Mouse (Mus musculus): Measurements from ENCODE around the gene Hoxb9. TPM values are rescaled to one million over a fixed set of nuclear protein-coding genes. Genes with fewer than 3 reads are reported as not detected.

The Hoxb9 gene
- polyA plus RNA-seq, 1 experiment from 2014 or later = 1.2 TPM

DNA sequence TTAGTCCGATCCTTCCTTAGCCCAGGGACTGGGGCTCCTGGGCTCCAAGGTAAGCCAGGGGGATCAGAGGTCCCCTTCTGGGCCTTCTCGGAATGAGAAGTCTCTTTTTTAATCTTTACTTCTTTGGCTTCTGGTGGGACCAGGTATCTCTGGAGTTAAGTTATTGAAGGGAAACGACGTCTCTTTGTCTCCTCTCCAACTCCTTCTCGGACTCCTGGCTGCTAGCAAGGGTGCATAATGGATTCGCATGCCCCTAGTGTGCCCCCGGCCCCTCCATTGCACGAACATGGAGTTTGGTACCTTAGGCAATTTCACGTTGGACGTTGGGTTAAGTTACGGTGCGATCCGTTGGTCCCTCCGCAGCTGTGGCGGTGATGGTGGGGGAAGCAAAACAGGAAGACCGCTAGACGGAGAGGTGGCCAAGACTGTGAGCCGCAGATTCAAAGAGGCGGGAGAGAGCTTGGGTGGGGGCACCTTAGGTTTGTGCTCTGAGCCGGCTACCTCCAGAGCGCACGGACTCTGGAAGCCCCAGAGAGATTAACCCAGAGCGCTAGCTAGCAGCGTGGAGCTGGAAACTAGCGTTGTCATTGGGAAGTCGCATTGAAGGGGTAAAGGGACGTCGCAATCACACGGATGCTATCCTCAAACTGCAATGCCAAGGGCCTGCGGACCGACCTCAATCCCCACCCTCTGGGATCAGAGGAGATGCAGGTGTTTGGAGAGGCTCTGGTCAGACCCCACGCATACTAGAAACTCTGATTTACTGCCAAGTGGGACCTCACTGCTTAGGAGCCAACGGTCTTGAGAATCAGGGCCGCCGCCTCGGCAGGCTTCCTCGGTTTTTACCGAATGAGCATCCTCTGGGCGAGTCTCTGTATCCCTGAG is 15.9 kb upstream of the Hoxb9 start:
- Histone ChIP-seq H3K9ac (ENCODE audit: low read depth, low read length) (no peak overlapping the region), H3K4me1 (ENCODE audit: control insufficient read depth, insufficient read depth, low read length) (peaks cover 3% of the 10 kb centered on the region), H3K4me3 (ENCODE audit: low read length) (peak overlapping the region; percentile 15; the same call in 1 of the 2 replicates), H3K9me3 (ENCODE audit: control insufficient read depth, low read length) (no peaks in the 10 kb centered on the region), H3K27me3 (replicated peaks; ENCODE audit: control insufficient read depth, insufficient read depth, low read length) (peaks cover 86% of the 10 kb centered on the region), H3K36me3 (ENCODE audit: control insufficient read depth, insufficient read depth, low read length) (no peaks in the 10 kb centered on the region), H3K4me2 (ENCODE audit: low read depth, low read length) (0 out of 2 replicates have a peak overlapping the region, but pooled peaks have one; percentile 13), H3K27ac (ENCODE audit: low read length) (no peak overlapping the region)
- ATAC-seq = no peak
- WGBS = 3% methylated on average over 39 of the region's 39 CpGs

DNA sequence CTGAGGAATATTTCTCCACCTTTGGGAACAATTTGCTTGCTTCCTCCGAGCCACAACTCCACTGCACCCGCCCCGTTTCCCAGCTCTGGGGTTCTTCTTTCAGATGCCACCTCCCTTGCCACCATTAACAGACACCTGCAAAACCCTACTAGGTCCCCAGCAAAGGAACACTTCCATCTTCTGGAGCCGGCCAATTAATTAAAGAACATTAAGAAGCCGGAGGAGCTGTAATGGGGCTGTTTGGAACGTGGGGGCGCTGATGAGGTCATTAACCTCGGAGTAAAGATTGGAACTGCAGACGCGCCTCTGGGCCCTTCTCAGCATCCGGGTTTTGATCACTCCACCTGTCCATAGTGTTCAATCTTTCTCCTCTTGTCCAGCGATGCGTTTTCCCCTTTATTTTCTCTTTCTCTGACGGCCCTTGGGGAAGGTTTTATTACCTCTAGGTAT is 15.2 kb upstream of the Hoxb9 start:
- Histone ChIP-seq H3K4me3 (ENCODE audit: low read length) (no peak overlapping the region), H3K9me3 (ENCODE audit: control insufficient read depth, low read length) (no peaks in the 10 kb centered on the region), H3K4me1 (ENCODE audit: control insufficient read depth, insufficient read depth, low read length) (peaks cover 3% of the 10 kb centered on the region), H3K27me3 (replicated peaks; ENCODE audit: control insufficient read depth, insufficient read depth, low read length) (peaks cover 86% of the 10 kb centered on the region), H3K4me2 (ENCODE audit: low read depth, low read length) (no peak overlapping the region), H3K36me3 (ENCODE audit: control insufficient read depth, insufficient read depth, low read length) (no peaks in the 10 kb centered on the region), H3K27ac (ENCODE audit: low read length) (no peak overlapping the region), H3K9ac (ENCODE audit: low read depth, low read length) (no peak overlapping the region)
- 3% methylated on average over 14 of the region's 14 CpGs for WGBS
- ATAC-seq = no peak

DNA sequence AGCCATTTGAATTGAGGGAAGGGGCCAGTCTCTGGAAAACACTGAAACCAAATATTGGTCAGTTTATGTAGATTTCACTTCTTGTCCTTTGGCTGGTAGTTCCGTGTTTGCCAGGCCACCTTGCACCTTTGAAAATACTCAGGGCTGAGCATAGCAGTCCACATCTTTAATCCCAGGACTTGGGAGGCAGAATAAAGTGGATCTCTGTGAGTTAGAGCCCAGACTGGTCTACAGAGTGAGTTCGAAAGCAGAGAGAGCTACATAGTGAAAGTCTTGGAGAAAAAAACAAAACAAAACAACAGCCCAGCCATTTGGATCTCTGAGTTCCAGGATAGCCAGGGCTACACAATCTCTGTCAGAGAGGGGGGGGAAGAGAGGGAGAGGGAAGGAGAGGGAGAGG is 14.1 kb upstream of the Hoxb9 start:
- H3K36me3 ChIP-seq (ENCODE audit: control insufficient read depth, insufficient read depth, low read length) = no peaks in the 10 kb centered on the region
- no peak overlapping the region for H3K4me2 ChIP-seq (ENCODE audit: low read depth, low read length)
- no peak overlapping the region for H3K4me3 ChIP-seq (ENCODE audit: low read length)
- ATAC-seq = no peak
- H3K27me3 ChIP-seq (replicated peaks; ENCODE audit: control insufficient read depth, insufficient read depth, low read length) = peaks cover 88% of the 10 kb centered on the region
- H3K27ac ChIP-seq (ENCODE audit: low read length) = no peak overlapping the region
- peaks cover 5% of the 10 kb centered on the region; the same call in 1 of the 2 replicates for H3K4me1 ChIP-seq (ENCODE audit: control insufficient read depth, insufficient read depth, low read length)
- no peak overlapping the region for H3K9ac ChIP-seq (ENCODE audit: low read depth, low read length)
- H3K9me3 ChIP-seq (ENCODE audit: control insufficient read depth, low read length) = no peaks in the 10 kb centered on the region
- 28% methylated on average over 2 of the region's 2 CpGs for WGBS

DNA sequence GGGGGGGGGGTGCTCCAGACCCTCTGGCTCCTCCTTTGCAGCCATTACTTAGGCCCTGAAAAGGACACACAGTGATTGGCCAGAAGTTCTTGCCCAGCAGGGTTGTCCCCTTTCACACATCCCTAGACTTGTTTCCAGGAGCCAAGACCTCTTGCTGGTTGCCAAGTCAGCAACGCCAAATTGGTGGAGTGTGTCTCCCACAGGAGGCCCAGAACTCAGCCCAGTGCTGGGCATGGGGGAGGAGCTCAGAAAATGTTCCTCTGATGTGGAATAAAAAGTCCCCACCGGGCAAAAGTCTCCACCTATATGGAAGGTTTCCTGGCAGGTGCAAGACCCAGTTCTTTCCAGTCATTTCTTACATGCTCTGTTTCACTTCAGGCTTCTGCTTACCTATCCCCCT is 12.2 kb upstream of the Hoxb9 start:
- H3K9me3 ChIP-seq (ENCODE audit: control insufficient read depth, low read length) = no peaks in the 10 kb centered on the region
- no peak for ATAC-seq
- peak overlapping the region; percentile 25; the same call in 1 of the 2 replicates for H3K27ac ChIP-seq (ENCODE audit: low read length)
- no peak overlapping the region for H3K4me3 ChIP-seq (ENCODE audit: low read length)
- no peak overlapping the region for H3K9ac ChIP-seq (ENCODE audit: low read depth, low read length)
- H3K4me2 ChIP-seq (ENCODE audit: low read depth, low read length) = no peak overlapping the region
- H3K36me3 ChIP-seq (ENCODE audit: control insufficient read depth, insufficient read depth, low read length) = no peaks in the 10 kb centered on the region
- WGBS = 16% methylated on average over 2 of the region's 2 CpGs
- H3K27me3 ChIP-seq (replicated peaks; ENCODE audit: control insufficient read depth, insufficient read depth, low read length) = peaks cover 87% of the 10 kb centered on the region
- peaks cover 5% of the 10 kb centered on the region; the same call in 1 of the 2 replicates for H3K4me1 ChIP-seq (ENCODE audit: control insufficient read depth, insufficient read depth, low read length)

DNA sequence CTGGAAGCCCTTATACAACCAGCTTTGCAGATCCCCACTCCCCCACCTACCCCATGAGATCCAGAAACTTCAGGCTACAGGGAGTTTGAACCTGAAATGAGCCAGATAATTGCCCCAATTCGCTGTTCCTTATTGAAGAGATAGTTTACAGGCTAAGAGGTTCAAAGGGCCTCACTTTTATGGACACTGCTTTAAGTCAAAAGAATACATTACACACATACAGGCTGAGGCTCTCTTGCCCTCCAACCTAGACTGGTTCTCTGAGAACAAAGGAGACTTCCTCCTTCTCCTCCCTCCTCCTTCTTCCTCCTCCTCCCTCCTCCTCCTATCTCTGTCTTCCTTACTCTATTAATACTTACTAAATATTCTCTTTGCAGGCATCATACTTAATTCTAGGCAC is 11.7 kb upstream of the Hoxb9 start:
- no peak overlapping the region for H3K27ac ChIP-seq (ENCODE audit: low read length)
- WGBS = 0% methylated on average over 1 of the region's 1 CpGs
- H3K36me3 ChIP-seq (ENCODE audit: control insufficient read depth, insufficient read depth, low read length) = no peaks in the 10 kb centered on the region
- peaks cover 87% of the 10 kb centered on the region for H3K27me3 ChIP-seq (replicated peaks; ENCODE audit: control insufficient read depth, insufficient read depth, low read length)
- ATAC-seq = peak; percentile 45; the same call in 1 of the 2 replicates
- no peak overlapping the region for H3K9ac ChIP-seq (ENCODE audit: low read depth, low read length)
- peaks cover 5% of the 10 kb centered on the region; the same call in 1 of the 2 replicates for H3K4me1 ChIP-seq (ENCODE audit: control insufficient read depth, insufficient read depth, low read length)
- H3K9me3 ChIP-seq (ENCODE audit: control insufficient read depth, low read length) = no peaks in the 10 kb centered on the region
- no peak overlapping the region for H3K4me2 ChIP-seq (ENCODE audit: low read depth, low read length)
- H3K4me3 ChIP-seq (ENCODE audit: low read length) = no peak overlapping the region

DNA sequence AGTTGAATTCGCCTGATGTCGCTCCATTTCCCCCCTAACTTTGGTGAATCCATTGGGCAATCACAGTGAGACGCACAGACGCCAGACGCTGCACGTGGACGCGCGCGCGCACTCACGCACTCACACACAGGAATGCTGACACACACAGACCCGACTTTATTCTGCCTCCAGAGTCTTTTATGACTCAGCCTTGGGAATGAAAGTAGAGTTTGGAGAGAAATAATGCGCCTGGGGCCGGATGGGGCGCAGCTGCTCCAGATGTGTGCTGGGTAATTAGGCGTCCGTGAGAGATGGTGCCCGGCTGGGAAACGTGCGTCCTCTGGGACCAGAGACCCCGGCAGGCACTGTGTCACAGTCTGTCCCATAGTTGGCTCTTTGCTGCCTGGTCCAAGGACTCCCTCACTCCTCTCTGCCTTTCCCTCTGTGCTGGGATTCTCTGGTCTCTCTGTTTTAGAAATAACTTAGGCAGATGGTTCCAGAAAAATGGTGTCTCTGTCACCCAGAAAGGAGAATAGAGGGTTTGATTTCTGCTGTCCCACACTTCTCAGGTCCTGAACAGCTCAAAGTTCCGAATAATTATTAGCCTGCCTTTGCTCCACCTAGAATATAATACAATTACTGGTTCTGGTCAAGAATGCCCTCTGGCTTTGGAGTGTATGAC is 10.8 kb upstream of the Hoxb9 start:
- H3K27me3 ChIP-seq (replicated peaks; ENCODE audit: control insufficient read depth, insufficient read depth, low read length) = peaks cover 88% of the 10 kb centered on the region
- no peaks in the 10 kb centered on the region for H3K36me3 ChIP-seq (ENCODE audit: control insufficient read depth, insufficient read depth, low read length)
- no peak overlapping the region for H3K9ac ChIP-seq (ENCODE audit: low read depth, low read length)
- H3K9me3 ChIP-seq (ENCODE audit: control insufficient read depth, low read length) = no peaks in the 10 kb centered on the region
- H3K4me2 ChIP-seq (ENCODE audit: low read depth, low read length) = 0 out of 2 replicates have a peak overlapping the region, but pooled peaks have one; percentile 14
- ATAC-seq = no peak
- no peak overlapping the region for H3K4me3 ChIP-seq (ENCODE audit: low read length)
- no peak overlapping the region for H3K27ac ChIP-seq (ENCODE audit: low read length)
- 2% methylated on average over 23 of the region's 23 CpGs for WGBS
- peaks cover 5% of the 10 kb centered on the region; the same call in 1 of the 2 replicates for H3K4me1 ChIP-seq (ENCODE audit: control insufficient read depth, insufficient read depth, low read length)

DNA sequence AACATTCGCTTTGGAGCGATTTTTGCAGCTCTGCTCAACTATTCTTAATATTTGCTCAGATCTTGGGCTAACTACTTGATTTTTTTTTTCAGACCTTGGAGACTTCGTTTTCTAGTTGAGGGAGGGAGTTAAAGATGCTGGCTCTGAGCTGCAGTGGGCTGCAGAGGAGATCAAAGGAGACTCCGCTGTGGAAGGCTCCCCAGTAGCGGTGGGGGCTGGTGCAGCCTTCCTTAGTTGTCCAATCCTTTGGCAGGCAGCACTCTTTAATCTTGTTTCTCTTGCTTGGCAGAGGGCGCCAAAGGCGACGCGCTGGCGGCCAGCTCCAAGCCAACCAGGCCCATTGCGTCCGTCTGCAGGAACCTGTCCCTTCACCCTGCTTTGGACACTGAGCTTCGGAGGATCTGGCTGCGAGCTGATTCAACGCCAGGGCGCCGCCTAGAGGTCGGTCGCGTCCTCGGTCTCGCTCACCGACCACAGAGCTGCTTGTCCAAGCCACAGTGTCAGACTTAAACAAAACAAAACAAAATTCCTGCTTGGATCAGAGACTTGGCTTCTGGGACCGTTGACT is 9.8 kb upstream of the Hoxb9 start:
- Histone ChIP-seq H3K9me3 (ENCODE audit: control insufficient read depth, low read length) (no peaks in the 10 kb centered on the region), H3K4me2 (ENCODE audit: low read depth, low read length) (no peak overlapping the region), H3K9ac (ENCODE audit: low read depth, low read length) (no peak overlapping the region), H3K27me3 (replicated peaks; ENCODE audit: control insufficient read depth, insufficient read depth, low read length) (peaks cover 87% of the 10 kb centered on the region), H3K27ac (ENCODE audit: low read length) (no peak overlapping the region), H3K4me3 (ENCODE audit: low read length) (no peak overlapping the region), H3K4me1 (ENCODE audit: control insufficient read depth, insufficient read depth, low read length) (peaks cover 5% of the 10 kb centered on the region; the same call in 1 of the 2 replicates), H3K36me3 (ENCODE audit: control insufficient read depth, insufficient read depth, low read length) (no peaks in the 10 kb centered on the region)
- 3% methylated on average over 24 of the region's 24 CpGs for WGBS
- 0 out of 2 replicates have a peak, but pooled peaks have one; percentile 34 for ATAC-seq

DNA sequence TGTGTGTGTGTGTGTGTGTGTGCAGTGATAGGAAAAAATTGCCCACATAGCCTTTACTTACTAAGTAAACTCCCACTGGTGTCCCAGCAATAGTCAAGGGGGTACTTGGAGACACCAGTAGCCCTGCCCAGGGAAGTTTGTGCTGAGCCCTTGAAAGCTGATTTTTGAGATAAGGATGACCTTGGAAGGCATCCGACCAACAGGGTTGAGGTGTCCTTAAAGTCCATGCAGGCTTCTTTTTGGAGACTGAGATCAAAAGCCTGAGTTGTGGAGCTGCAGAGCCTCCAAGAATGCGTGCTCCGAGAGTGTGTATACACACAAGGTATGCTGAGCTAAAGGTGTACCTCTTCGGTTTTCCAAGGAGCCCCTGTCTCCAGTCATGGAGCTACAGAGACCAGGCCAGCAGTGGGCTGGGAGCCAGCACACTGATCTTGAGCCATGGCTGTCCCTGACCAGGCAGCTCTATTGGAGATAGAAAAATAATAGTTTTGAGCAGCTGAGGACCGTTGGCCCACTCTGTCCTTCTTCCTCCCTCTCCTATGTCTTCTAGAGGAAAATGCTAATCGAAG is 8.9 kb upstream of the Hoxb9 start:
- ATAC-seq = no peak
- no peaks in the 10 kb centered on the region for H3K9me3 ChIP-seq (ENCODE audit: control insufficient read depth, low read length)
- H3K36me3 ChIP-seq (ENCODE audit: control insufficient read depth, insufficient read depth, low read length) = no peaks in the 10 kb centered on the region
- WGBS = 12% methylated on average over 6 of the region's 6 CpGs
- no peak overlapping the region for H3K4me3 ChIP-seq (ENCODE audit: low read length)
- H3K4me1 ChIP-seq (ENCODE audit: control insufficient read depth, insufficient read depth, low read length) = peaks cover 5% of the 10 kb centered on the region; the same call in 1 of the 2 replicates
- no peak overlapping the region for H3K9ac ChIP-seq (ENCODE audit: low read depth, low read length)
- no peak overlapping the region for H3K4me2 ChIP-seq (ENCODE audit: low read depth, low read length)
- no peak overlapping the region for H3K27ac ChIP-seq (ENCODE audit: low read length)
- H3K27me3 ChIP-seq (replicated peaks; ENCODE audit: control insufficient read depth, insufficient read depth, low read length) = peaks cover 88% of the 10 kb centered on the region

All from intestine, embryonic 16.5 days (tissue).